Mouse (Mus musculus) left cerebral cortex, adult 18-20 months (tissue): ENCODE data around the gene Plxnc1. TPM values are rescaled to one million over a fixed set of nuclear protein-coding genes. Genes with fewer than 3 reads are reported as not detected.

Experiments used
- DNase-seq, 2 experiments: peaks; one replicate each; pipeline ENCODE4 v3.0.0; 2021 to 2022; ENCODE audit warnings: low spot score in 2 of 2, mixed read lengths in 1 of 2
- total RNA-seq, 2 experiments: library from RNA; stranded (reverse); gene quantifications; 2 replicates each; pipeline ENCODE4 v1.2.3; 2021

Gene Plxnc1
- total RNA-seq, 2 experiments from 2014 or later = 47.5 to 56.2 TPM

DNA sequence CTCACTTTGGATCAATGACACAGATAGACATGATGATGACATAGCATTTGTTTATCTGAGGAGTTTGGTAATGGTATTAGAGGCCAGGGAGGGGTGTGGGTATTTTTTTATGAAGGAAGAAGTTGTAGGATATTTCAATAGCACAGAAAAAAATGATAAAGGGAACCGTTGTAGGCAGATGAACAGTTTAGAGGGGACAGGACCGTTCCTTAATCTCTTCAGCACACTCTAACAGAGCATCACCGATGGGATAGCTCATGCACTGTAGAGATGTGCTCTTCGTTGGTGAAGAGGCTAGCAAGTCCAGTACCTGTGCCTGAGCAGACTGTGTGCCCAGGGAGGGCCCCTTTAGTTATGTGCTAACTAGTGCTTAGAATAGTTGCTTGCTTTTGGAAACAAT is 165.3 kb downstream of the Plxnc1 start:
- no peak for DNase-seq

DNA sequence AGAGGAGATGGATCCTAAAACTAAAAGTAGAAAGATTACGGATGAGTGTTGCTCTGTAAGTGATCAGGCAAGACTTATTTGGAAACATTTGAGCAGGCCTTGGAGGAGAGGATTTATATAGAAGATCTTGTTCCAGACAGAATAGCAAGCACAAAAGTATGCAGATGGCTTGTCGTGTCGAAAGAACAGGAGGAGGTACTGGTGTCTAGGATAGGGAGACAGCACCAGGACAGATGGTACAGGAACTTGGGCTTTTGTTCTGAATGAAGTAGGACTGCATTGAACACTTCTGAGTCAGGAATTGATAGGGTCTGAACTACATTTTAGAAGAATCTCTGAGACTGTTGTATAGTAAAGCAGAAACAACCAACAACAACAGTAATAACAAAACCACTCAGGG is 167.1 kb downstream of the Plxnc1 start:
- no peak for DNase-seq

DNA sequence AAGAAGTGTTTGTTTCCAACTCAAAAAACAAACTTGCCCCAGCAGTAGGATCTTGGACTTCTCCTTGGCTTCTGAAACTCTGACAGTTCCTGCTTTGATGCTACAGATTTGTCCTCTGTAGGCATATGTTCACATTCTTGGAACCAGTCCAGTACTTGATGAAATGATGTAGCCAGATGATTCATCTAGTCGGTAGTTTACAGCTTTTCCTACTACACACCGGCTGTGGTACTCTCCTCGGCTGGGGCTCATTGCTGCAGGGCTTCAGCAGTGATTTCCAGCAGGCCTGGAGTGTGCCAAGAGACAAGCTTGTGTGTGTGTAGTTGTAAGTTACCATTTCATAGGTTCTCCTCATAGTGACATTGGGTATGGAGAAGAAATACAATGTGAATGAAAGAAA is 173.1 kb downstream of the Plxnc1 start:
- DNase-seq = peak; percentile 27 to 40

DNA sequence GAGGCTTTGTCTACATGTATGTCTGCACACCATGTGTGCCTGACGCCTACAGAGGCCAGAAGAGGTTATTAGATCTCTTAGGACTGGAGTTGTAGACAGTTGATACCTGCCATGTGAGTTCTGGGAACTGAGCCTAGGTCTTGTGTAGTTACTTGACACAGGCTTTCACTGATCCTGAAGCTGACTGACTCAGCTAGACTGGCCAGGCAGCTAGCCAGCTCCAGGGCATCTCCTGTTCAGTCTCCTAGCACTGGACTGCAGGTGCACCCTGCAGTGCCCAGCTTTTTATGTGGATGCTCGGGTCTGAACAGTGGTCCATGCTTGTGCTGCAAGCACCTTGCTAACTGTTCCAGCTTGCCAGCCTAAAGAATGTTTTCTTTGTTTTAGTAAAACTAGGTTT is 197.6 kb downstream of the Plxnc1 start:
- DNase-seq = no peak

GRCm38 (mm10) chr10:94741459-94741858 is 203.2 kb downstream of the Plxnc1 start:
- no peak for DNase-seq
